Mouse (Mus musculus) neural tube, embryonic 15.5 days (tissue): ENCODE measurements around the gene R3hdm4. TPM values are rescaled to one million over a fixed set of nuclear protein-coding genes. Genes with fewer than 3 reads are reported as not detected.
"Not testable (repeated sequence)": the region's sequence is repeated elsewhere in the genome, so short reads cannot be mapped to it uniquely, and the experiment has no call there.

Experiments
- ATAC-seq: fragments of 200-750 bp; cut with Nextera tagmentation; 2 replicates; pipeline ENCODE4 v1.8.0; 2017; ENCODE audit warnings: mild to moderate bottlenecking, moderate TSS enrichment, moderate library complexity; ENCODE audit not compliant: low FRiP score
- H3K27ac ChIP-seq: fragments of 300-500 bp; sonication (generic); replicated peaks from 2 replicates; pipeline ENCODE4 v1.5.1; 2015; ENCODE audit warnings: mild to moderate bottlenecking, inconsistent platforms
- H3K27me3 ChIP-seq: fragments of 300-500 bp; sonication (generic); replicated peaks from 2 replicates; pipeline ENCODE4 v1.6.1; 2015; ENCODE audit warnings: inconsistent platforms
- H3K36me3 ChIP-seq: fragments of 300-500 bp; sonication (generic); 2 replicates; pipeline ENCODE4 v1.6.1; 2015; ENCODE audit warnings: inconsistent platforms
- H3K4me1 ChIP-seq: fragments of 300-500 bp; sonication (generic); 2 replicates; pipeline ENCODE4 v1.6.1; 2015; ENCODE audit warnings: inconsistent platforms
- H3K4me2 ChIP-seq: fragments of 300-500 bp; sonication (generic); 2 replicates; pipeline ENCODE4 v1.6.1; 2015; ENCODE audit warnings: inconsistent platforms, mild to moderate bottlenecking, moderate library complexity
- H3K4me3 ChIP-seq: fragments of 300-500 bp; sonication (generic); replicated peaks from 2 replicates; pipeline ENCODE4 v1.5.1; 2015; ENCODE audit warnings: mild to moderate bottlenecking, inconsistent platforms
- H3K9ac ChIP-seq: fragments of 300-500 bp; sonication (generic); replicated peaks from 2 replicates; pipeline ENCODE4 v1.6.1; 2015; ENCODE audit warnings: mild to moderate bottlenecking, inconsistent platforms
- H3K9me3 ChIP-seq: fragments of 300-500 bp; sonication (generic); replicated peaks from 2 replicates; pipeline ENCODE4 v1.6.1; 2016; ENCODE audit warnings: inconsistent platforms
- WGBS: fragments of 180-500 bp; shearing (Covaris S2); methylation state at CpG from one replicate; pipeline ENCODE4 v1.1.7; 2015; ENCODE audit warnings: mixed read lengths; 5-methylcytosine and 5-hydroxymethylcytosine counted together
- polyA plus RNA-seq: library from polyadenylated mRNA; unstranded; fragments of >200 nt; fragmentation: Nextera tagmentation; extraction: Ambion mirVana; gene quantifications from 2 replicates; pipeline ENCODE4 v1.2.1, GENCODE M21; 2015

Gene R3hdm4
- polyA plus RNA-seq, 1 experiment from 2014 or later = 288 TPM

- Histone ChIP-seq H3K4me1 (peaks cover 37% of the 10 kb centered on the region), H3K4me2 (peak within 1 kb of the TSS; percentile 61), H3K27me3 (no peaks in the 10 kb centered on the region), H3K27ac (peak within 1 kb of the TSS; percentile 99), H3K4me3 (no peak within 1 kb of the TSS), H3K9me3 (no peaks in the 10 kb centered on the region), H3K36me3 (peaks cover 30% of the 10 kb centered on the region), H3K9ac (0 out of 2 replicates have a peak within 1 kb of the TSS, but pooled peaks have one; percentile 33)
- ATAC-seq = no peak
- 94% methylated on average over 4 of the region's 4 CpGs for WGBS
Observed at GRCm38 (mm10) chr10:79910556-79910955, 10.5 kb downstream of the R3hdm4 start, which contains the start of gene Gm26602. TSS of gene Gm26602 (plus strand) at chr10:79910856.

- no peaks in the 10 kb centered on the region for H3K9me3 ChIP-seq
- H3K27me3 ChIP-seq = no peaks in the 10 kb centered on the region
- H3K36me3 ChIP-seq = peaks cover 39% of the 10 kb centered on the region
- WGBS = 20% methylated on average over 14 of the region's 14 CpGs
- H3K4me2 ChIP-seq = peak overlapping the region; percentile 61
- H3K4me1 ChIP-seq = peaks cover 24% of the 10 kb centered on the region
- H3K4me3 ChIP-seq = peak overlapping the region; percentile 60
- peak overlapping the region; percentile 90 for H3K9ac ChIP-seq
- peak; percentile 69 for ATAC-seq
- H3K27ac ChIP-seq = peak overlapping the region; percentile 99
Observed at GRCm38 (mm10) chr10:79909092-79909922, 11.7 kb downstream of the R3hdm4 start.

- Histone ChIP-seq H3K9ac (peak within 1 kb of the TSS; percentile 90), H3K9me3 (no peaks in the 10 kb centered on the region), H3K4me3 (peak within 1 kb of the TSS; percentile 60), H3K27ac (peak within 1 kb of the TSS; percentile 99), H3K36me3 (peaks cover 44% of the 10 kb centered on the region), H3K27me3 (no peaks in the 10 kb centered on the region), H3K4me2 (peak within 1 kb of the TSS; percentile 61), H3K4me1 (peaks cover 16% of the 10 kb centered on the region)
- ATAC-seq = peak; percentile 95
- 1% methylated on average over 52 of the region's 52 CpGs for WGBS
Observed at GRCm38 (mm10) chr10:79908167-79909091, 12.6 kb downstream of the R3hdm4 start, which contains the start of gene Med16. TSS of gene Med16 (minus strand) at chr10:79908923.

- peak overlapping the region; percentile 61; the same call in 1 of the 2 replicates for H3K4me2 ChIP-seq
- H3K9me3 ChIP-seq = no peaks in the 10 kb centered on the region
- peak overlapping the region; percentile 60; the same call in 1 of the 2 replicates for H3K4me3 ChIP-seq
- H3K4me1 ChIP-seq = peaks cover 16% of the 10 kb centered on the region
- 0 out of 2 replicates have a peak, but pooled peaks cover 3% of the 10 kb centered on the region for H3K27me3 ChIP-seq
- no peak overlapping the region for H3K9ac ChIP-seq
- H3K36me3 ChIP-seq = peaks cover 48% of the 10 kb centered on the region
- no peak overlapping the region for H3K27ac ChIP-seq
- WGBS = 95% methylated on average over 10 of the region's 10 CpGs
- no peak for ATAC-seq
Observed at GRCm38 (mm10) chr10:79907415-79907814, 13.6 kb downstream of the R3hdm4 start.

GRCm38 (mm10) chr10:79906712-79907111 lies 14.3 kb downstream of the R3hdm4 start:
- 96% methylated on average over 9 of the region's 9 CpGs for WGBS
- Histone ChIP-seq H3K9me3 (no peaks in the 10 kb centered on the region), H3K4me1 (peaks cover 16% of the 10 kb centered on the region), H3K36me3 (peaks cover 48% of the 10 kb centered on the region), H3K9ac (no peak overlapping the region), H3K27me3 (0 out of 2 replicates have a peak, but pooled peaks cover 3% of the 10 kb centered on the region), H3K4me2 (no peak overlapping the region), H3K27ac (no peak overlapping the region), H3K4me3 (no peak overlapping the region)
- ATAC-seq = no peak

- H3K36me3 ChIP-seq = peaks cover 52% of the 10 kb centered on the region
- no peak overlapping the region; the same call in none of the 2 replicates for H3K9ac ChIP-seq
- 0 out of 2 replicates have a peak, but pooled peaks cover 3% of the 10 kb centered on the region for H3K27me3 ChIP-seq
- H3K27ac ChIP-seq = 0 out of 2 replicates have a peak overlapping the region, but pooled peaks have one; percentile 37
- no peak overlapping the region for H3K4me2 ChIP-seq
- 22% methylated on average over 2 of the region's 2 CpGs for WGBS
- H3K9me3 ChIP-seq = no peaks in the 10 kb centered on the region
- H3K4me3 ChIP-seq = no peak overlapping the region
- peak; percentile 56; the same call in 1 of the 2 replicates for ATAC-seq
- peaks cover 14% of the 10 kb centered on the region for H3K4me1 ChIP-seq
Observed at GRCm38 (mm10) chr10:79900951-79901410, 20.0 kb downstream of the R3hdm4 start.

- Histone ChIP-seq H3K4me2 (no peak overlapping the region), H3K36me3 (peaks cover 38% of the 10 kb centered on the region), H3K9ac (no peak overlapping the region), H3K9me3 (no peaks in the 10 kb centered on the region), H3K4me1 (peaks cover 14% of the 10 kb centered on the region), H3K4me3 (no peak overlapping the region), H3K27ac (no peak overlapping the region), H3K27me3 (no peaks in the 10 kb centered on the region)
- ATAC-seq = no peak
- WGBS = 53% methylated on average over 20 of the region's 20 CpGs
Observed at GRCm38 (mm10) chr10:79897316-79898245, 23.4 kb downstream of the R3hdm4 start.

- no peak overlapping the region for H3K4me3 ChIP-seq
- peaks cover 33% of the 10 kb centered on the region for H3K36me3 ChIP-seq
- H3K4me1 ChIP-seq = peaks cover 14% of the 10 kb centered on the region
- H3K27me3 ChIP-seq = no peaks in the 10 kb centered on the region
- H3K9me3 ChIP-seq = no peaks in the 10 kb centered on the region
- no peak for ATAC-seq
- no peak overlapping the region for H3K4me2 ChIP-seq
- H3K27ac ChIP-seq = no peak overlapping the region
- no peak overlapping the region for H3K9ac ChIP-seq
- WGBS = 83% methylated on average over 13 of the region's 13 CpGs
Observed at GRCm38 (mm10) chr10:79896814-79897213, 24.2 kb downstream of the R3hdm4 start.

GRCm38 (mm10) chr10:79896306-79896705 lies 24.7 kb downstream of the R3hdm4 start:
- 90% methylated on average over 15 of the region's 16 CpGs for WGBS
- no peaks in the 10 kb centered on the region; the same call in 1 of the 2 replicates for H3K27me3 ChIP-seq
- no peak for ATAC-seq
- no peak overlapping the region for H3K9ac ChIP-seq
- peaks cover 11% of the 10 kb centered on the region for H3K4me1 ChIP-seq
- no peak overlapping the region for H3K4me3 ChIP-seq
- peaks cover 33% of the 10 kb centered on the region for H3K36me3 ChIP-seq
- H3K4me2 ChIP-seq = no peak overlapping the region
- no peak overlapping the region for H3K27ac ChIP-seq
- no peaks in the 10 kb centered on the region for H3K9me3 ChIP-seq

GRCm38 (mm10) chr10:79892451-79893118 lies 28.4 kb downstream of the R3hdm4 start:
- H3K9ac ChIP-seq, H3K4me3 ChIP-seq, H3K27me3 ChIP-seq, H3K4me1 ChIP-seq, ATAC-seq, H3K9me3 ChIP-seq, H3K4me2 ChIP-seq, H3K27ac ChIP-seq: not testable (repeated sequence)
- H3K36me3 ChIP-seq = peaks cover 17% of the 10 kb centered on the region; the same call in 1 of the 2 replicates
- 43% methylated on average over 22 of the region's 22 CpGs for WGBS
